Mouse (Mus musculus) induced T-regulatory cell, adult 2 months (primary cell): ENCODE results near the gene Grm7.

Source experiments
- DNase-seq: peaks from one replicate; pipeline ENCODE4 v3.0.0-alpha.2; 2012; ENCODE audit warnings: low read depth

Gene Grm7

GRCm38 (mm10) chr6:110645411-110646361, at the start of gene Grm7:
Gene Grm7, plus strand, starts transcription at chr6:110645581.
- DNase-seq, result no peak

GRCm38 (mm10) chr6:110645041-110645410, 355 bp upstream of the Grm7 start:
- DNase-seq, result no peak

- no peak for DNase-seq
These were observed 1.5 kb downstream of the Grm7 start for GRCm38 (mm10) chr6:110646901-110647300.

- DNase-seq, result no peak
These were observed 3.8 kb downstream of the Grm7 start for GRCm38 (mm10) chr6:110649227-110649626.

GRCm38 (mm10) chr6:110653361-110654001, 8.1 kb downstream of the Grm7 start:
- DNase-seq, result no peak

- DNase-seq, result no peak
These were observed 19.1 kb downstream of the Grm7 start for GRCm38 (mm10) chr6:110664436-110664835.

- no peak for DNase-seq
These were observed 23.1 kb downstream of the Grm7 start for GRCm38 (mm10) chr6:110668447-110668846.

GRCm38 (mm10) chr6:110690954-110691353, 45.6 kb downstream of the Grm7 start:
- no peak for DNase-seq

DNA sequence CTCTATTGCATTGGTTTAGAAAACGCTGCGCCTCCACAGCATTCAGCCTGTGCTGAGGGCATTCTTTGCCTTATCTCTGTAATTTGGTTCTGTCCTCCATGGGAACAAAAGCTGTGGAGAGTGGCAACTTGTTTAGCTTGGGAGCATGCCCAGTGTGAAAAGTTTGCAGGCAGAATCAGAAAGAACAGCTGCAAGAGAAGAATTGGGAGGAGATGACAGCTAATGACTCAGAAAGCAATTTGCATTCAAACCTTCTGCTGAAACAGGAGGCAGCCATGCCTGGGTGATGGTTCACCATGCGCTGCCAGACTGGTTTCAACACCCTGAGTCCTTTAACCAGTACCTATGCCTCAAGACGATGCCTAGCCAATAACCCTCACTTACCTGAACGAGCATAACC, 64.4 kb downstream of the Grm7 start:
- no peak for DNase-seq

DNA sequence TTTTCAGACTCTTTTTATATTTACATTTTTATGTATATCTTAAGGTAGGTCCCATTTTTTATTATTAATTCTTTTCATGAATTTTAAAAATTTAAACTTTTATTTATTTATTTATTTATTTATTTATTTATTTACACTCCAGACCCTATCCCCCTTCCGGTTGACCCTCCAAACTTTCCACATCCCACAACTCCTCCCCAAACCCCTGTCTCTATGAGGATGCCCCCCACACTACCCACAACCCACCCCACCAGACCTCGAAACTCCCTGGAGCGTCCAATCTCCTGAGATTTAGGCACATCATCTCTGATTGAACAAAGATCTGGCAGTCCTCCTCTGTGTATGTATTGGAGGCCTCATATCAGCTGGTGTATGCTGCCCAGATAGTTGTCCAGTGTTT, 69.6 kb downstream of the Grm7 start:
- DNase-seq, result no peak

DNA sequence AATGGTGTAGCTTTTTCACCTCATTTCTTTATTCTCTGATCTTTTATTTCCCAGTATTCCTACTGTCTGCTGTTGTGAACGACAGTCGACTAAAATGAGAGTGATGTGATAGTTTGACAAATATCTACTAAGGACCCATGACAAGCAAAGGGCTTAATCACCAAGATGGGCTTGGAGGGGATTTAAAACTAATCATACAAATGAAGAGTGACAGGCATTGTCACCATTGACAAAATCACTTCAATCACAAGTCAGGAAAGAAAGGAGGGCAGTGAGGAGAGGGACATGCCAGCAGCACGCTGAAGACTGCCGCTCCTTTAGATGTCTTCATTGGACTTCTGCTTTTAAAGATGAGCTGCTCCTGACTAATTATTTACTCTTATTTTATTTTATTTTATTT, 78.0 kb downstream of the Grm7 start:
- no peak for DNase-seq

DNA sequence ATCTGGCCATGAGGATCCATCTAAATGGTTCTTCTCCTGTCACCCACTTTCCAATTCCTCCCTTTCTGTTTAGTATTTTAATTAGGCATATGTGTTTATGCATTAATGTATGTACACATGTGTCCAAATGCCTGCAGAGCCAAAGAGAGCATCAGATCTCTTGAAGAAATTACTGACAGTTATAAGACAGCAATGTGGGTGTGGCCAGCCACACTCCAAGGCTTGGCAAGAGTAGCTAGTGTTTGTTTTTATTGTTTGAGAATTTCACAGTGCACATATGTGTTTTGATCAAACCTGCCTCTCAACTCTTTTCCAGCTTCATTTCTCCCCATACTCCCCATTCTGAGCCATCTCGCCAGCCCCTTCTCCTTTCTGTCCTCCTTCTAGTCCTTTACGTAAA, 88.5 kb downstream of the Grm7 start:
- no peak for DNase-seq

GRCm38 (mm10) chr6:110743981-110744670, 98.7 kb downstream of the Grm7 start:
- no peak for DNase-seq

DNA sequence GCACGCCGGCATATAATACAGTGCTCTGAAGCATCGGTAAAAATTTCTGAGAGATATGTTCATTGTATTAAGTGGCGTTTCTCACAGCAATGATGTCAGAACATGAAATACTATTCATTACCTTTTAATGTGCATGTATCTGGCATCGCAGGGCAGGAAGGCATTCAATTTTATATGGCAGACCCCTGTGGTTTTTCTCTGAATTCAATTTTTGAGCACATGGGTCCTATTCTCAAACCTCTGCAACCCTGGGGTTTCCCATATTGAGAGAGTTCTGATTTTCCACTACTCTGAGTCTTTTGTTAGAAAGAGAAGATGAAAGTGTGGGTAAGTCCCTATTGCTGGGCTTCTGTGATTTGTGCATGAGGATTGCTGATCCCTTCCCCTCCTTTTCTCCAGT, 110.5 kb downstream of the Grm7 start:
- no peak for DNase-seq

DNA sequence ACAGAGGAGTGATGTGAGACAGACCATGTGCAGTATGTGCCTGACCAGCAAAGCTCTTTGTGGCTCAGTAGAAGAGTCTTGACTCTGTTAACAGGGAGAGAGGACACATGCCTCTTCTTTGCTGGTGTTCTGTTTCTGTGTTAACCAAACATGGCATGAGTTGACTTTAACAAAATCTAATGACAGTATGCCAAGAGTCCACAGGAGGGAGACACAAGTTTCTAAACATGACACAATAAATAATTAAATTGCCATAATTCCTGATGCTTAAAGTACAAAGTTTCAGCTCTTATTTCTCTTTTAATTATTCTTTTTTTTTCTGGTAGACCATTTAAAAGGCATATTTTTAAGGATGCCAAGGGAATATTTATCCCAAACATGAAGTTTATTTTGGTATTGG, 124.2 kb downstream of the Grm7 start:
- no peak for DNase-seq

DNA sequence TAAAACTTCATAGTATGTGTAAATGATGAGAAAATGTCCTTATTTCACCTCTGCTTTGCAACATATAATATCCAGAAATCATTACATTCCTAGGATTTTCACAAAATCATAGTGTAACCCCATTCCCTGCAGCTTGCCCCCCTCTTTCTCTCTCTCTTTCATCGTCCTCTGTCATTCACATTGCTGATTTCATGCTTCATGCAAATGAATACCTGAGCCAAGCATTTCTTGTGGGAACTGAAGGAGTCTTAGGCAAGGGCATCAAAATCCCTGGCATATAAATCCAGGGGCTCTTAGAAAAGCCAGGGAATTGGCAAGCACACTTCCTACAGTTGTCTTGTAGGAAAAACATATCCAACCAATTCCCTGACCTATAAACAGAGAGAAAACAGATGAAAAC, 127.3 kb downstream of the Grm7 start:
- no peak for DNase-seq

DNA sequence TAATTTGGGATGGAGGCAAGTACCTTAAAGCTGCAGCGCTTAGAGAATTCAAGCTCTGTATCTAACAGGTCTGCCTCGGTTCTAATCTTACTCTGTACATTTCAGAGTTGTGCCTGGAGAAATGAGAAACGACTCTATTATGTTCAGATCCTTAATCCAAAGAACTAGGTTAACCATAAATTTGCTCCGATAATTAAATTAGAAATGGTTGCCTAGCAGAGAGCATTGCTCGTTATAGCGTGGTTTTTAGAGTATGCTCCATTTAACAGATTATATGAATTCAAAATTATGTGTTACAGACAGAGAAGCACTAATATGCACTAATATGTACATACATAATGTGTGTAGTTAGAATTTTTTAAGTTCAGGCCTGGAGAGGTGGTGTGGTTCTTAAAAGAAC, 130.7 kb downstream of the Grm7 start:
- DNase-seq, result no peak

GRCm38 (mm10) chr6:110785497-110785928, 140.1 kb downstream of the Grm7 start:
- DNase-seq, result no peak

DNA sequence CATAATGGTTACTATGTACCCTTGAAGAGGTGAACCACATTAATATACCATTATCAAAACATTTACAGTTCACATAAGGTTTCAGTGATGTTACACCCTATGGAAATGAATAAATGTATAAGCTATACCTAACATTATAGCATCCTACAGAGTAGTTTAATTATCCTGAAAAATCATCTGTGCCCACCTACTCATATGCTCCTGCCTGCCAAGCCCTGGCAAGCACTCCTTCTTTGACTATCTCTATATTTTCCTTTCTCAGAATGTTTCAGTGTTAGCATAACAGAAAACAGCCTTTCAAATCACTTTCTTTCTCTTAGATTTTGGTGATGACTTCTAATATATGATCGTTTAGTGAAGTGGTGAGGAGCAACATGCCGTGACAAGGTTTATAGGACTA, 147.3 kb downstream of the Grm7 start:
- no peak for DNase-seq

DNA sequence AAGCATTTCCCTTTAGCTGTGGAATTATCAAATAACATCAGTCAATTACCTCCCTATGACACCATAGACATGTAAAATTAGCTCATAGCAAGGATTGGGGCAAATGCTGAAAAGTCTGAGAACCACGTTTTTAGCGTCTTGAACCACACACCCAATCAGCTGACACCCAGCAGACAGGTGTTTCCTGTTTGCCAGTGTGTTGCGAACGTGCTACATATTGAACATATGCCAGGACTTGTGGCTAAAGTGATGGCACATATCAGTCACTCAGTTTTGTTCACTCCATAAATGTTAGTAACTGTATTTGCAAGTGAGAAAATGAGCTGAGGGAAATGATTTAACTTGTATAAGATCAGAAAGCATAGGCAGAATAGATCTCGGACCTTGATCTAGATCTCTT, 162.1 kb downstream of the Grm7 start:
- no peak for DNase-seq

GRCm38 (mm10) chr6:110812214-110812613, 166.8 kb downstream of the Grm7 start:
- no peak for DNase-seq

DNA sequence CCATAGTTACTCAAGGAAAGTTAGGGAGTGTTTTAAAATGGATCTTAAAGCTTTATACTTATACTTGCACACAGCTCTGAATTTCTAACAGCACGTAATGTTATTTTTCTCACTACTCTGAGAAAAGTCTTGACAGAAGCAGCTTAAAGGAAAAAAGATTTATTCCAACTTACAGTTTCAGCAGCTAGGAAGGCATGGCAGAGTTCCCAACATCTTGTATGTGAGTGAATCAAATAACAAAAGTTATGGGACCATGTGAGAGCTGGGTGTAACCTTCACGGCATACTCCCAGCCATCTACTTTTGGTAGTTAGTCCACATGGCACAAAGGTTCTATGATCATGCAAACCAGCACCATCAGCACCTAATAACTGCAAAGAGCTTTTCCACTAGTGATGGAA, 172.9 kb downstream of the Grm7 start:
- DNase-seq, result no peak

DNA sequence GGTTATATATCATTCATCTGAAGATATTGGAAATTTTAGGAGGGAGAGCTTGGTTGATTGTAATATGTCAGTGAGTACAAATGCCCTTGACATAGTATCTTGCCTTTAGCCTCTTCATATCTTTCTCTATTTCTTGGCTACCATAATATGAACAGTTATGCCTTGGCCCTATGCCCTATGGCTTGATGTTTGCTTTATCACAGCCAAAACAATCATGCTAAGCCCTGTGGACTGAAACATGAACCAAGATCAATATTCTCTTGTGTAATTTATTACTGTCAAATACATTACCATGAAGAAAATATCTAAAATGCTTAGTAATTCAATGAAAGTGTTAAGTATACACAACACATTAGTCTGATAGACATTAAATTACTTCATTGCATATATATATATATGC, 222.9 kb downstream of the Grm7 start:
- DNase-seq, result no peak
